Mouse (Mus musculus): Measurements from ENCODE around the gene Med11. TPM values are rescaled to one million over a fixed set of nuclear protein-coding genes. Genes with fewer than 3 reads are reported as not detected.

The Med11 gene
- polyA plus RNA-seq, 1 experiment = 29.6 TPM

DNA sequence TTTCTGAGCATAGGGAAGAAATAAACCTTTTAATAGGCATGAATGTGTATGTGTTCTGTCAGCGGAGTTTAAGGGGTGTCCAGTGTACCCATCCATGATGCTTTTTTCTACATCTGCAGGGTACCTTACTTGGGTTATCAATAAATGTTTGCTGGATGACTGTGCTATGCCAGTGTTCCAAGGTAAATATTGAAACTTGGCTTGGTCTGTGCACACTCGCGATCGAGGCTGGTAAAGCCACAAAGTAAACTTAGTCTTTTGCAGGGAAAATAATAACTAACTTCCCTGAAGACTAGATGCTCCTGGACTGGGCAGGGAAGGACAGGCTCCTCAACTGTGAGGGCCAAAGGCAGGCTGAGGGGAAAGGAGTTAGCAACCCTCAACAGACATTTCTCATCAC, 11.1 kb upstream of the Med11 start:
- TF ChIP-seq MAX (IDR thresholded peaks at IDR 0.05; ENCODE audit: low read depth) (no peak), SRF (IDR thresholded peaks at IDR 0.05; ENCODE audit: control insufficient read depth, insufficient read length, low read depth) (no peak), TCF3 (IDR thresholded peaks at IDR 0.05; ENCODE audit: insufficient read length, low read depth) (no peak), TCF12 (IDR thresholded peaks at IDR 0.05; ENCODE audit: insufficient read depth, poor library complexity, severe bottlenecking) (no peak), USF1 (IDR thresholded peaks at IDR 0.05; ENCODE audit: low read depth) (no peak), CEBPB (IDR thresholded peaks at IDR 0.05; ENCODE audit: insufficient read depth, poor library complexity, severe bottlenecking) (no peak), POLR2AphosphoS2 (IDR thresholded peaks at IDR 0.05; ENCODE audit: insufficient read length, low read depth) (no peak), REST (IDR thresholded peaks at IDR 0.05; ENCODE audit: insufficient read depth, insufficient read length) (no peak), E2F4 (IDR thresholded peaks at IDR 0.05; ENCODE audit: insufficient read depth) (no peak), MYOD1 (IDR thresholded peaks at IDR 0.05; ENCODE audit: control insufficient read depth in 1 of 3, insufficient read length in 2 of 3, low read depth in 2 of 3) (no peak), POLR2A (IDR thresholded peaks at IDR 0.05; ENCODE audit: insufficient read length, low read depth) (no peak), MYOG (IDR thresholded peaks at IDR 0.05; ENCODE audit: control insufficient read depth in 1 of 3, insufficient read depth in 1 of 3, insufficient read length in 2 of 3, low read depth in 2 of 3) (no peak)
- Histone ChIP-seq H3ac (ENCODE audit: control insufficient read depth, insufficient read length) (no peak overlapping the region), H3K36me3 (ENCODE audit: control insufficient read depth, insufficient read depth) (peaks cover 7% of the 10 kb centered on the region), H3K4me2 (ENCODE audit: low read depth) (no peak overlapping the region), H3K79me2 (ENCODE audit: control insufficient read depth, insufficient read depth) (no peaks in the 10 kb centered on the region), H3K4me3 (no peak overlapping the region), H3K27me3 (ENCODE audit: control insufficient read depth, insufficient read depth, insufficient read length) (no peaks in the 10 kb centered on the region)

DNA sequence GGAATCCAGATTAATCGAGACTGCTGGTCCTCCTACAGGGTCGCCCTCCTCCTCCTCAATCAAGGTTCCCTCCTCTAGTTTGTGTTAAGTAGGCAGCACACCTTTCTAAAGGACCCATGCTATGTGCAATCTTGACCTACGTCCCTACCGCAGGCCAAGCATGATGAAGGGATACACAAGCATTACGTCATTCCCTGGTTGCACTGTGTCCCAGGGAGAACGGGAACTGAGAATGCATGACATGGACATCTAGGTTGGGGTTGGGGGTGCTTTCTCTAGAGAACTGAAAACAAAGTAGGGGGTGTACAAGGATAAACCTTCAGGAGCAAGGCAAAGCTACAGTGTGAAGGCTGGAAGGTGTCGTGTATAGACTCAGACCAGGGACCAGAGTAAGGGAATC, 9.8 kb upstream of the Med11 start:
- Histone ChIP-seq H3ac (ENCODE audit: control insufficient read depth, insufficient read length) (no peak overlapping the region), H3K36me3 (ENCODE audit: control insufficient read depth, insufficient read depth) (peaks cover 7% of the 10 kb centered on the region), H3K79me2 (ENCODE audit: control insufficient read depth, insufficient read depth) (no peaks in the 10 kb centered on the region)

GRCm38 (mm10) chr11:70443964-70444363, 7.8 kb upstream of the Med11 start:
- Histone ChIP-seq H3K4me2 (ENCODE audit: low read depth) (no peak overlapping the region), H3K4me3 (no peak overlapping the region), H3K79me2 (ENCODE audit: control insufficient read depth, insufficient read depth) (no peaks in the 10 kb centered on the region), H3K27me3 (ENCODE audit: control insufficient read depth, insufficient read depth, insufficient read length) (no peaks in the 10 kb centered on the region), H3ac (ENCODE audit: control insufficient read depth, insufficient read length) (no peak overlapping the region), H3K36me3 (ENCODE audit: control insufficient read depth, insufficient read depth) (peaks cover 4% of the 10 kb centered on the region)
- TF ChIP-seq SRF (IDR thresholded peaks at IDR 0.05; ENCODE audit: control insufficient read depth, insufficient read length, low read depth) (no peak), POLR2AphosphoS2 (IDR thresholded peaks at IDR 0.05; ENCODE audit: insufficient read length, low read depth) (no peak)

More for the DNA sequence above, 9.8 kb upstream of the Med11 start:
- Histone ChIP-seq H3K4me3 (no peak overlapping the region), H3K4me2 (ENCODE audit: low read depth) (no peak overlapping the region), H3K27me3 (ENCODE audit: control insufficient read depth, insufficient read depth, insufficient read length) (no peaks in the 10 kb centered on the region)
- TF ChIP-seq POLR2AphosphoS2 (IDR thresholded peaks at IDR 0.05; ENCODE audit: insufficient read length, low read depth) = no peak
- no peak for TF ChIP-seq TCF3 (IDR thresholded peaks at IDR 0.05; ENCODE audit: insufficient read length, low read depth)
- no peak for TF ChIP-seq USF1 (IDR thresholded peaks at IDR 0.05; ENCODE audit: low read depth)
- TF ChIP-seq MAX (IDR thresholded peaks at IDR 0.05; ENCODE audit: low read depth) = no peak
- no peak for TF ChIP-seq TCF12 (IDR thresholded peaks at IDR 0.05; ENCODE audit: insufficient read depth, poor library complexity, severe bottlenecking)
- TF ChIP-seq REST (IDR thresholded peaks at IDR 0.05; ENCODE audit: insufficient read depth, insufficient read length) = no peak
- TF ChIP-seq POLR2A (IDR thresholded peaks at IDR 0.05; ENCODE audit: insufficient read length, low read depth) = no peak
- no peak for TF ChIP-seq E2F4 (IDR thresholded peaks at IDR 0.05; ENCODE audit: insufficient read depth)
- TF ChIP-seq SRF (IDR thresholded peaks at IDR 0.05; ENCODE audit: control insufficient read depth, insufficient read length, low read depth) = no peak
- no peak for TF ChIP-seq MYOD1 (IDR thresholded peaks at IDR 0.05; ENCODE audit: control insufficient read depth in 1 of 3, insufficient read length in 2 of 3, low read depth in 2 of 3)
- TF ChIP-seq CEBPB (IDR thresholded peaks at IDR 0.05; ENCODE audit: insufficient read depth, poor library complexity, severe bottlenecking) = no peak
- TF ChIP-seq MYOG (IDR thresholded peaks at IDR 0.05; ENCODE audit: control insufficient read depth in 1 of 3, insufficient read depth in 1 of 3, insufficient read length in 2 of 3, low read depth in 2 of 3) = no peak

DNA sequence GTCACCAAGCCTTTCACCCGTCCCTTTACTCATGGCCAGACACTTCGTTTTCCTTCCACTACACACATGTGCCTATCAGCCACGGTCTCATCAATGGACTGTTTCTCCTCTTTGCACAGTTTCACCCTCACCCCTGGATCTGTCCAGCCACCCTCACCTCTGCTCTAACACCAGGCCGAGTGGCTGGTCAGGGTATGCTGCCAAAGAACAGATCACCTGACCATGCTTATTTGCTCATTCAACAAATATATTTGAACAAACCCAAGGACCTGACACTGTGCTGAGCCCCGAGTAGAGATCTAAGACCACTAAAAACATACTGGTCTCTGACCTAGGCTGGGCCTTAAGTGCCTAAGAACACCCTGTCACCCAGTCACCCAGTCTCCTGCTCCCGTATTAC, 7.1 kb upstream of the Med11 start:
- TF ChIP-seq POLR2A (IDR thresholded peaks at IDR 0.05; ENCODE audit: insufficient read length, low read depth) (no peak), MYOG (IDR thresholded peaks at IDR 0.05; ENCODE audit: control insufficient read depth in 1 of 3, insufficient read depth in 1 of 3, insufficient read length in 2 of 3, low read depth in 2 of 3) (no peak), CEBPB (IDR thresholded peaks at IDR 0.05; ENCODE audit: insufficient read depth, poor library complexity, severe bottlenecking) (no peak), POLR2AphosphoS2 (IDR thresholded peaks at IDR 0.05; ENCODE audit: insufficient read length, low read depth) (no peak), MYOD1 (IDR thresholded peaks at IDR 0.05; ENCODE audit: control insufficient read depth in 1 of 3, insufficient read length in 2 of 3, low read depth in 2 of 3) (no peak)
- H3ac ChIP-seq (ENCODE audit: control insufficient read depth, insufficient read length) = no peak overlapping the region
- H3K27me3 ChIP-seq (ENCODE audit: control insufficient read depth, insufficient read depth, insufficient read length) = no peaks in the 10 kb centered on the region
- H3K4me3 ChIP-seq = no peak overlapping the region
- no peak overlapping the region for H3K4me2 ChIP-seq (ENCODE audit: low read depth)
- no peaks in the 10 kb centered on the region for H3K79me2 ChIP-seq (ENCODE audit: control insufficient read depth, insufficient read depth)
- H3K36me3 ChIP-seq (ENCODE audit: control insufficient read depth, insufficient read depth) = peaks cover 4% of the 10 kb centered on the region

GRCm38 (mm10) chr11:70446756-70447155, 5.0 kb upstream of the Med11 start:
- H3K36me3 ChIP-seq (ENCODE audit: control insufficient read depth, insufficient read depth) = peaks cover 4% of the 10 kb centered on the region
- no peak overlapping the region for H3K4me3 ChIP-seq
- H3K4me2 ChIP-seq (ENCODE audit: low read depth) = no peak overlapping the region
- TF ChIP-seq MYOD1 (IDR thresholded peaks at IDR 0.05; ENCODE audit: control insufficient read depth in 1 of 3, insufficient read length in 2 of 3, low read depth in 2 of 3) (no peak), MAX (IDR thresholded peaks at IDR 0.05; ENCODE audit: low read depth) (no peak), SRF (IDR thresholded peaks at IDR 0.05; ENCODE audit: control insufficient read depth, insufficient read length, low read depth) (no peak), USF1 (IDR thresholded peaks at IDR 0.05; ENCODE audit: low read depth) (no peak), E2F4 (IDR thresholded peaks at IDR 0.05; ENCODE audit: insufficient read depth) (no peak), POLR2A (IDR thresholded peaks at IDR 0.05; ENCODE audit: insufficient read length, low read depth) (no peak), TCF12 (IDR thresholded peaks at IDR 0.05; ENCODE audit: insufficient read depth, poor library complexity, severe bottlenecking) (no peak), CEBPB (IDR thresholded peaks at IDR 0.05; ENCODE audit: insufficient read depth, poor library complexity, severe bottlenecking) (no peak), REST (IDR thresholded peaks at IDR 0.05; ENCODE audit: insufficient read depth, insufficient read length) (no peak)
- H3K27me3 ChIP-seq (ENCODE audit: control insufficient read depth, insufficient read depth, insufficient read length) = no peaks in the 10 kb centered on the region
- no peaks in the 10 kb centered on the region for H3K79me2 ChIP-seq (ENCODE audit: control insufficient read depth, insufficient read depth)
- no peak overlapping the region for H3ac ChIP-seq (ENCODE audit: control insufficient read depth, insufficient read length)
